Mouse (Mus musculus) layer of hippocampus, adult 8-10 months (tissue): Measurements from ENCODE around the gene Shprh. TPM values are rescaled to one million over a fixed set of nuclear protein-coding genes. Genes with fewer than 3 reads are reported as not detected.
"Not testable (repeated sequence)": the region's sequence is repeated elsewhere in the genome, so short reads cannot be mapped to it uniquely, and the experiment has no call there.

Experiments used
- DNase-seq, 2 experiments: peaks; one replicate each; pipeline ENCODE4 v3.0.0; 2022; ENCODE audit warnings: low spot score in 2 of 2
- total RNA-seq, 4 experiments: library from RNA; stranded (reverse); gene quantifications; 2 replicates each; pipeline ENCODE4 v1.2.4; 2022

Shprh gene
- total RNA-seq: 10 to 100 TPM; 34.7 to 46.1 (median 40.1) TPM

GRCm38 (mm10) chr10:11148884-11149741, at the start of gene Shprh:
Gene Shprh (plus strand): TSS chr10:11149427.
- peak; percentile 97 to 98 for DNase-seq

DNA sequence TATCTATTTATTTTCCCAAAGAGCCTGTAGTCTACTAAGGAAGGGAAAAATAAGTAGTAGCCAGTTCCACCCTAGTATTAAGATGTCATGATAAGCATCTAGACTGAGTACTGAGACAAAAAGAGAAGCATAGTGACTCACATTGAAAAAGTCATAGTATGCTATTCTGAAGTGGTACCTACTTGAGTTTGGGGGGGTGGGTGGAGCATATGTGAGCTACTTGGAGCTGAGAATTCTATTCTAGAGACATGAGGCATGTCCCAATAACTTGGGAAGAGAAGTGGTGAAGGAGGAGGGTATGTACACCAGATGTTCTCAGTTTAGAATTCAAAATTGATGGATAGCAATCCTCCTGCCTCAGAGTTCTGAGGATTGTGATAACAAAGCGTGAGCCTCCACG, 27.4 kb upstream of the Shprh start:
- DNase-seq: no peak

- DNase-seq: no peak
Observed at GRCm38 (mm10) chr10:11145580-11145979, 3.6 kb upstream of the Shprh start.

GRCm38 (mm10) chr10:11148446-11148845, 781 bp upstream of the Shprh start:
- no peak for DNase-seq

GRCm38 (mm10) chr10:11149742-11150125, 507 bp downstream of the Shprh start:
- DNase-seq: no peak

DNA sequence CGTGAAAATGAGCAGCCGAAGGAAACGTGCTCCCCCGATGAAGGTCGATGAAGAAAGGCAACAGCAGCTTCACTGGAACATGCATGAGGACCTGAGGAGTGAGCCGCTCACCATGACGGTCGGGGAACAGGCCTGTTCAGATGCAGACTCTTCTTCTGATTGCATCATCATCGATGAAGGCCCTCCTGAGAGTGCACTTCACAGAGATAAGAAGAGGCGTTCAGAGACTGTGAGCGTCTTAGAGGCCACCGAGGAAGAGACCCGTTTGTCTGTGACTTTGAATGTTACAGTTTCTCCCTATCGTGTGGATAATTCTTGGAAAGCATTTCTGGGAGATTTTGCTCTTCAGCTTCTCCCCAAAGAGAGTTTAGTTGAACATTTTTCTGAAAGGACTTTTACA, 2.4 kb downstream of the Shprh start:
- DNase-seq: no peak

- DNase-seq: no peak
Observed at GRCm38 (mm10) chr10:11157039-11157438, 7.8 kb downstream of the Shprh start.

- DNase-seq: no peak
Observed at GRCm38 (mm10) chr10:11164537-11164936, 15.3 kb downstream of the Shprh start.

DNA sequence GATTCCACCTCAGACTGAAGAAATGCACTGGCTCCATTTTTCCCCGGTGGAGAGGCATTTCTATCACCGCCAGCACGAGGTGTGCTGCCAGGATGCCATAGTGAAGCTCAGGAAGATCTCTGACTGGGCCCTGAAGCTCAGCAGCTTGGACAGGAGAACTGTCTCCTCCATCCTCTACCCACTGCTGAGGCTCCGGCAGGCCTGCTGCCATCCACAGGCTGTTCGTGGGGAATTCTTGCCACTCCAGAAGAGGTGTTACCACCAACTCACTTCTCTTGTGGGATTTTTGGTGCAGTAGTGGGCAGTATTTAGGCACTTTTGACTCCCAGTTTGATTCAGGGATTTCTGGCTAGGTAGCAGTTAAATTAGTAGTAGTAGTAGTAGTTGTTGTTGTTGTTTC, 21.0 kb downstream of the Shprh start:
- no peak for DNase-seq

DNA sequence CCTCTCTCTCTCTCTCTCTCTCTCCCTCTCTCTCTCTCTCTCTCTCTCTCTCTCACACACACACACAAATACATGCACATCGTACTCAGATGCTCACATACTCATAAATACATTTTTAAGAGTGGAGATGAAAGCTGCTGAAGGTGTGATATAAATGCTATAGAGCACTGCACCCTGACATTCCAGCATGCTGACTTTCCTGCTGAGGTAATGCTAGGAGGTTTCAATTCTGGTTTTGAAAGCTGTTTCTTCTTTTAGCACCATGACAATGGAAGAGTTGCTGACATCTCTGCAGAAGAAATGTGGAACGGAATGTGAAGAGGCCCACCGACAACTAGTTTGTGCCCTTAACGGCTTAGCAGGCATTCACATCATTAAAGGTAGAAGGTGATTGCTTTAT, 22.4 kb downstream of the Shprh start:
- no peak for DNase-seq

- no peak for DNase-seq
Observed at GRCm38 (mm10) chr10:11172519-11172918, 23.3 kb downstream of the Shprh start.

- DNase-seq: no peak
Observed at GRCm38 (mm10) chr10:11175801-11176482, 26.7 kb downstream of the Shprh start.

- no peak for DNase-seq
Observed at GRCm38 (mm10) chr10:11180077-11180476, 30.9 kb downstream of the Shprh start.

DNA sequence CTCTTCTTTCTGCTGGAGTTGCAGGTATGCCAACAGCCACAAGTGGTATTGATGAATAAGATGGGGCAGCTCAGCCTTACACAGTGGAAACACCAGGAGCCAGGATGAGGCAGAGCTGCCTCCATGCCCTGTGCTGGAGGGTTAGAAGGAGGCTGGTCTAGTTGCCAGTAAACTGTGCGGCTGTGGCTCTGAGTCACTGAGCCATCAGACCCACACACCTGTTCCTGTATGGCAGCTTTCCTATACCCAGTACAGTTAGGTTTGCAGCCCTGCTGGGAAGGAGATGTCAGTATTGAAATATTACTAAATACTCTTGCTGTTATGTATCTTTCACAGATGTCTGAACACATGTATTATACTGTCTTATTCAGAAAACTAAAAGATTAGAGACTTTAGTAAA, 48.1 kb downstream of the Shprh start:
- no peak for DNase-seq

DNA sequence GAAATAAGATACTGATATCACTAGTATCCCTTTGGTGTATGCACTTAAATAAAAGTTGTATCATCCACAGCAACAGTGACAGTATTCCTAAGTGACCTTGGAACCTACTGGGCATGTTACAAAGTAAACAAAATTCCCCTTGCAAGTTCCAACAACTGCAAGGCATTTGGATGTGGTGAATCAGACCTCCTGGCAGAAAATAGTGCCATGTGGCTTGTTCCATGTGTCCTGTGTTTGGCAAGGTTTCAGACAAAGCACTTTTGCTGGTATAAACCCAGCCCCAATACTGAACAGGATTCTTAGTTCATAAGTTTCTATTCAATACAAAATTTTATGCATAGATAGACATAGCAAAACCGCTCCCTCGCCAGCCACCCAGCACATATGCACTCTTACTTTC, 49.1 kb downstream of the Shprh start:
- peak; percentile 29 to 33 for DNase-seq

DNA sequence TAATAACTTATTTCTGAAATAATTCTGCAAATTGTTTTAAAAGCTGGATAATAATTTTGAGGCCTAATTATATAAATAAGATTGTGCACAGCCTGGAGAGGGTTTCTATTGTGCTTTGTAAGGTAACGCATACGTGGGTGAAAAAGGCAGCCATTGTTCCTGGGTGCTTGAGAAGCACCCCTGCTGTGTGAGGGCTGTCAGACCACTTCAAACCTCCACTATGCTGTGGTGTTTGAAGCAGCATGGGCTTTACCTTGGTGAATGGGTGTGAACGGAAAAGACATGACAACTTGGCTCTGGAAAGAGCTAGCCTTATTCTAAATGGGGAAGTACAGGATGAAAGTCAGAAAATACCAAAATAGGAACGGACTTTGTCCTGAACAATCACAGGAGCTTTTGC, 50.8 kb downstream of the Shprh start:
- DNase-seq: no peak

- DNase-seq: not testable (repeated sequence)
Observed at GRCm38 (mm10) chr10:11205883-11206282, 56.7 kb downstream of the Shprh start.

GRCm38 (mm10) chr10:11208670-11209069, 59.4 kb downstream of the Shprh start:
- DNase-seq: no peak

GRCm38 (mm10) chr10:11212003-11212402, 62.8 kb downstream of the Shprh start:
- no peak for DNase-seq

DNA sequence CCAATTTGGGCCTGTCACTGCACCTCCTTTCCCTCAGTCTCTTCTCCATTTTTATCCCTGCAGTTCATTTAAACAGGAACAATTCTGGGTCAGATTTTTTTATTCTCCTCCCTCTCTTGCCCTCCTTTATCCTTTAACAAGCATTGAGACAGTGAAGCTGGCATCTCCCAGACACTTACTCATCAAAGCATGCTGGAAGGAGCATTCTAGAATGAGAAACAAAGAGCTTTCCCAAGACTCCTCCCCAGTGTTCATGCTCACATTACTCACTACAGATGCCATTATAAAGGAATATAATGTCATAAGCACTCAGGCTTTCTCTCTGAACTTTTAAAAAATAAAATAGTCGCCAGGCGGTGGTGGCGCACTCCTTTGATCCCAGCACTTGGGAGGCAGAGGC, 77.2 kb downstream of the Shprh start:
- no peak for DNase-seq

GRCm38 (mm10) chr10:11229545-11230178, 80.4 kb downstream of the Shprh start:
- DNase-seq: no peak

GRCm38 (mm10) chr10:11233208-11233607, 84.0 kb downstream of the Shprh start:
- no peak for DNase-seq
